Mouse (Mus musculus) gastrocnemius, adult 8-10 months (tissue): ENCODE results near the gene Mast4. TPM values are rescaled to one million over a fixed set of nuclear protein-coding genes. Genes with fewer than 3 reads are reported as not detected.

Experiments used
- DNase-seq, 2 experiments: peaks; one replicate each; pipeline ENCODE4 v3.0.0; 2022; ENCODE audit warnings: low spot score in 2 of 2
- total RNA-seq, 4 experiments: library from RNA; stranded (reverse); gene quantifications; 2 replicates each; pipeline ENCODE4 v1.2.4; 2022

Gene Mast4
- total RNA-seq, 4 experiments from 2014 or later: 39.8 to 69.8 (median 49.5) TPM

- no peak for DNase-seq
Measured at GRCm38 (mm10) chr13:103241092-103241491, 93.2 kb downstream of the Mast4 start.

DNA sequence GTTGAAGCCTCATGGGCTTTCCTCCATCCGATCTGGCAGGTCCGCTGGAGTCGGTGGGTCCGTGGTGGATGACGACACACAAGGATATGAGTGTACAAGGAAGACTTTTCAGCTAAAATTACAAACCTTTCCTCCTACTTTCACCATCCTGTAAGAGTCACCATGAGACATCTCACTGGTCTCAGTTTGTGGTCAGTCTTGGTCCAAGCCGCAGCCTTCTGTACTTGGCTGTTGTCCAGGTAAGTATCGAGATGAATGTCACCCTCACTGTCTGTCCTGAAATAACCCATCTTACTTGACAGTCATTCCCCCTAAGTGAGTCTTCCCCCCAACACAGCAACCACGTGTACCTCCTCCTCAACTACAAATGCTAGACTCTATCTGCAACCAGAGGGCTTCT lies 94.6 kb downstream of the Mast4 start:
- no peak for DNase-seq

DNA sequence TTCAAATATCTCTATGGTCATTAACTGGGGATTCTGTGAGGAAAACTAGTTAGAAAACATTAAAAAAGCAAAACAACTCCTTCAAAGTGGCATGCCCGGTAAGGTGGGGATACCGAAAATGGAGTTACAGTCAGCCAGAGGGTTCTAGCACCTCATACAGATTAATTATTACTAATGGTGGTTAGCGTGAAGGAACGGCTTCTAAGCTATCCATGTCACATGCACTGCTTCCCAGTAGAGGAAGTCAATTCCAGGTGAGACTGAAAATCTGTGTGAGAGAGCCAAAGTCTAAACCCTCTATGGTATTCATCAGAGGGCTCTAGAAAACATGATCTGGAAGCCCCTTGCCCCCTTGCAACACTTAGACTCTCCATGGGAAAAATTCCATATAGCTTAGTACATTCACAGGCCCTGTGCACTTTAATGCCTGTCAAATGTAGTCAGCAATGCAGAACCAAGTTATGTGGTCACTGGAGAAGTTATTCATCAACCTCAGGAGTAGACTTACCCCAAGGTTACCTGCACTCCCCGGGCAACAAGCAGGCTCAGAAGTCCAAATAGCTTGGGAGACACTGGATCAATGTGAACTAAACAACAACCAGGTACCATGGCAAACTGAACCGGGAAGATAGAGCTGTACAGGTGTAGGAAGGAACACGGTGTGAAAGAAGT lies 96.1 kb downstream of the Mast4 start:
- no peak for DNase-seq

DNA sequence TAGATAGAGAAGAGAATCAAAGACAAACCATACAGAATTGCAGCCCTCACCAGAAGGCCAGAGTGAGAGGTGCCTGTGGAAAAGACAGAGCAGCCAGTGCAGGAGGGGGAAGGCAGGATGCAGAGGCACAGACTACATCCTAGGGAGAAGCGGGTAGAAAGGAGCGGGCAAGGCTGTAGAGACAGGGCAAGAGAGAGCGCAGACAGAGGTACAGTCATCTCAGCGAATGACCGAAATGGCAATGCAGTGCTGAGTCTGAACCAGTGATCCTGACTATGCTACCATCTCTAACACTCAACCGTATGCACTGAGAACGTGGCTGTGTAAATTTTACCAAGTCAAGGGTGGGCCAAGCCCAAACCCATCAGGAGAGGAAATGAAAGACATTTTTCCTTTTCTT lies 102.1 kb downstream of the Mast4 start:
- DNase-seq: no peak

- no peak for DNase-seq
Measured at GRCm38 (mm10) chr13:103229069-103229468, 105.2 kb downstream of the Mast4 start.

- DNase-seq: no peak
Measured at GRCm38 (mm10) chr13:103225895-103226815, 108.1 kb downstream of the Mast4 start.

DNA sequence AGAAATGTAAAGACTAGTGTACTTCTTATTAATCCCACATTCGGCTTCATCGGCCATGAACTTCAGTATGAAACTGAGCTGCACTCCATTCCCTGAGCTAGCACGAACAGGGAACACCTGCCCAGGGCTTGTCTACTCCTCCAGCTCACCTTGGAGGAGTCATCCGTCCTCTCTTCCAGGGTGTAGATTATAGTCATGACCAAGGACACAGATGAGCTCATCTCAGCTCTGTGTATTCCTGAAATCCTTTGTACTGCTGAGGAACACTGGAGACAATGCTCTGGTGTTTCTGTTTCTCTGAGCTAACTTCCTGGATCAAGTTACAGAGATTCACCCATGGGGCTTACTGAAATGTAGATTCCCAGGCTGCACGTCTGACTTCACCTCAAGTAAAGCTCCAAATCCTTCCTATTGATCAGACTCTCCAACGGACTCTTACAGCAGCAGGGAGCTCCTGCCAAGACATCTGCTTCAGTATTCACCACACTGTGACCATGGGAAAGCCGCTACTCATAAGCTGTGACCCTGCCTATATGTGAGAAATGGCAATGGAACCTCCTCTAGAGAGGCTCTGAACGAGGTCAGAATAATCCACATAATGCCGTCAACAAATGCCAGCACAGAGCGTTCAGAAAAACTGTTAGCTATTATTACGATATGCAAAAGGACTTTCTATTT lies 108.9 kb downstream of the Mast4 start:
- no peak for DNase-seq

- DNase-seq: no peak
Measured at GRCm38 (mm10) chr13:103220479-103221064, 113.7 kb downstream of the Mast4 start.

- DNase-seq: peak; percentile 41 to 48
Measured at GRCm38 (mm10) chr13:103219999-103220398, 114.3 kb downstream of the Mast4 start.

GRCm38 (mm10) chr13:103217486-103217885 lies 116.8 kb downstream of the Mast4 start:
- no peak for DNase-seq

GRCm38 (mm10) chr13:103214506-103214905 lies 119.8 kb downstream of the Mast4 start:
- DNase-seq: no peak

DNA sequence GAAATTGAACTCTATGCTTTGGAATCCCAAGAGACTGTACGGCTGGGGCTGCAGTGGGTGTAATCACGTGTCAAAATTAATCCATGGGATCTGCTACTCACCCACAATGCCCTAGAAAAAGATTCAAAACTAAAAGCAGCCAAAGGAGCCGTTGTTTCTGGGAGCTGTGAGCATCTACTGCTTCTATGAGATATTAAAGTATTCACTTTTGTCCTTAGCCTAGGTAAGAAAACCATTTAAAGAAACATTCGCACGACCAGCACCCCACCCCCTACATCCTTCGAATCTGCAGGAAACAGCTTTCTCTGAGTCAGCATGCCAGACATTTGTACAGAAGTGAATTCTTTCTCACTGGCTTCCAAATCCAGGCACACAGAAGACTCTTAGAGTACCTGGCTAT lies 122.3 kb downstream of the Mast4 start:
- no peak for DNase-seq

- peak; percentile 61 to 73 for DNase-seq
Measured at GRCm38 (mm10) chr13:103211501-103211941, 122.8 kb downstream of the Mast4 start.

DNA sequence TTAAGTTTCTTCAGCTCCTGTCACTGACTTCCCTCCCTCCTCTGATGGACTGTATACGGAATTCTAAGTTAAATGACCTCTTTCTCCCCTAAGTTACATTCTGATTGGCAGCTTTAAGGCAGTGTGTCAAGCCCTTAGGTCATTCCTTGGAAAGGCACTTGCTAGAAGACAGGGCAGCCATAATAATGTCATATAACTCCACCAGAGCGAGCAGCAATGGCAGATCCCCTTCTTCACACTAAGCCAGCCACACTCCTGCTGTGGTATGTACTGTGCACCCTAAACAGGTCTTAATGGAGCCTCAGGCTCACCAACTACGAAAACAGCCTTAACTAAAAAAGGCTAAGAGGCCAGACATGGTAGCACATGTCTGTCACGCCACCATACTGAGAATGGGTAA lies 123.6 kb downstream of the Mast4 start:
- no peak for DNase-seq

- DNase-seq: no peak
Measured at GRCm38 (mm10) chr13:103207199-103207598, 127.1 kb downstream of the Mast4 start.

DNA sequence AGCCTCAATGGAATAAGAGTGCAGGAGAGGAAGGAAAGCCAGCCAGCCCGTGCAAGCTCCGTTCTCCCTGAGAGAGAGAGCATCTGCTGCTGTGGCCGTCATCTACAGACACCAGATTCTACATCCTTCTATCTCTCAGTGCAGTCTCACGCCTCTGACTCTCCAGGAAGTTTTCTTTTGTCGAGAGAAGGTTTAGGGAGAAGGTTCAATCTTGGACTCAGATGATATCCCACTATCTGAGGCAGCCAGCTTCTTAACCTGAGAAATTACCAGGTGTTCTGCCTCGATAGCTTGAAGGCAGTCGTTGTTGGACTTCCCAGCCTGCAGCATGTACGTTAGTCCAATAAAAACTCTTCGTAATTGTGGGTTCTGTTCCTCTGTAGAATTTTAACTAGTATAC lies 127.7 kb downstream of the Mast4 start:
- DNase-seq: no peak

- DNase-seq: no peak
Measured at GRCm38 (mm10) chr13:103205191-103205590, 129.1 kb downstream of the Mast4 start.

DNA sequence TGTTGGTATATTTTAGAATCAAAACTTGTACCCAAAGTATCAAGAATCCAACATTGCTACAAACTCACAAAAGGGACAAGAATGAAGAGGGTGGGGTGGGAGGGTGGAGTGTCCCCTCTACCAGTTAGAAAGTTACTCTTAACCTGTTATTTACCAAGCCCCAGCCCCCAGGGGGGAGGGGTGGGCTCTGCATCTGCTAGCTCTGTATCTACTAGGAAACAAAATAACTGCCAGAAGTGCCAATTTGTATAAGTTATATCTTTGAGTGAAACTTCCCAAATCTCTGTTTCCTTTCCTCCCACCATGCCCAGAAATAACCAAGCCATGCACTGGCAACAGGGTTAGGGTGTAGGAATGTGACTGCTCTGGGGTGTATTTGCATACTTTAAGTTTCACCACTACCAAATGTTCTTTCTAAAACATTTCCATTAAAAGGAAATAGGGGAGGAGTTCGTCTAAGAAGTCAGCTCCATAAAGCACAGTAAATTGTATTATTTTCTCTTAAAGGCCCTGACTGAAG lies 130.9 kb downstream of the Mast4 start:
- DNase-seq: no peak

DNA sequence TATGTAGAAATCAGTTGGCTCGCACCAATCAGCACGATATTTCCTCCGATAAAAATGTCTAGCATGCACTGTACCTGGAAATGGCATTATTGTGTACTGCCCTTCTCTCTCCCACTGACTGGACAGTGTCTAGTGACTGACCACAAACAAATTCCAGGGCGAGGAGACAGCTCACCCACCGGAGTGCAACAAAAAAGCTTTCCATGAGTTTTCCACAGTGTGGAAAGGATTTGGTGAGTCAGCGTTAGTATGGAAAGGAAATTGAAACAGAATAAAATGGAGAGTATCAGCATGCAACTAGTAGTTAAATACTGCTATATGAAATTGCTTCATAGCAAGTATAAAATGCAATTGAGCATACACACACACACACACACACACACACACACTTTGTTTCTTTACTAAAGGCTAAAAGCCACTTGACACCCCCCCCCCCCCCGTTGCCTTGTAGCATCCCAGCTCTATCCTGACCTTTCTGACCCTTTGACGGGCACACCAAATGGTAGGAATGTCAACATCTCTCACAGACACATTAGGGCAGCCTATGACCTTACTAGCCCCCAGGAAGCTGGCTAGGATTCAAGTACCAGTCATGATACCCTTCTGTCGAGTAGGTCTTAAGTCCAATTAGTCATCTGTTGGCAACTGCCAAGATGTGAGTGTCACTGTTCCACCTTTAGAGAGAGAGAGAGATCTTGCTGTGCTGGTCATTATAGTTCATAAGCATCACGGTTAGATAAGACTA lies 133.1 kb downstream of the Mast4 start:
- no peak for DNase-seq

DNA sequence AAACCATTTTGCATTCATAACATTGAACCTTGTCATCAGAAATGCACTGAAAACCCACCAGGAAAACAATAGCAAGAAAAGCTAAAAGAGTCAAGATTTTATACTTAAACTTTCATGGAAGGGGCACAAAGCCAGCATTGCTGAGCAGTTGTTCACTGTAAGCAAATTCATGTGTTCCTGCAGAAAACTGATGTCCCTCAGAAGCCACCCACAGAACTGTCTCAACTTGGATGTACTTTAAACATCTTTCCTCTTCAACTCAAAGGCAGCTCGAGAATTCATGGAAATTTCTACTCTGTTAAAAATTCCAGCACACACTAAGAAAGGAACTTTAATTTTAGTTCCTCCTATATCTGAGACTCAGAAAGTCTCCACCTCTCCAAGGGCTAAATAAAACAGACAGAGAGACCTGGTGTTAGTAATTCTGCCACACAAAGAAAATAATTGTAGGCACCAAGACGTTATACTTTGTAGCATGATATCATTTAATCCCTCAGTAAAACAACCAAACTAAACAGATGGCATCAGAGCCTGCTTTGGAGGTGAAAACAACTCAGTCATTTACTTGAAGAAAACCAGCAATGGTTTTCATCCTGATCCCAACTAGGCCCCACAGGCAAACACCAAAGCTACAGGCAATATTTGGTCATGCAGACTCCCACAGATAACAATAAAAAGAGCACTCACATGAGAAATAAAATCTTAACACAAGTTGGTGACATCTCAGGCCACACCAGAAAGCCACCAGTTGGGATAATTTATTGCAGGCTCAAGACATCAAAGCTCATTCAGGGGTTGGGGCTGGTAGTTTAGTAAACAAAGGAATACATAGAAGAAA lies 134.3 kb downstream of the Mast4 start:
- DNase-seq: no peak
